Mouse (Mus musculus) stomach, embryonic 14.5 days (tissue): ENCODE data around the gene Ick. TPM values are rescaled to one million over a fixed set of nuclear protein-coding genes. Genes with fewer than 3 reads are reported as not detected.

Experiments
- ATAC-seq: fragments of 200-750 bp; cut with Nextera tagmentation; 2 replicates; pipeline ENCODE4 v1.8.0; 2017; ENCODE audit warnings: low read depth, moderate TSS enrichment; ENCODE audit not compliant: insufficient number of reproducible peaks, insufficient read depth, low FRiP score
- H3K27ac ChIP-seq: fragments of 300-500 bp; sonication (generic); 2 replicates; pipeline ENCODE4 v1.5.1; 2014; ENCODE audit warnings: mild to moderate bottlenecking, low read length, moderate library complexity, mixed read lengths
- H3K27me3 ChIP-seq: fragments of 300-500 bp; sonication (generic); 2 replicates; pipeline ENCODE4 v1.6.1; 2014; ENCODE audit warnings: low read length, control low read depth, mixed read lengths; ENCODE audit not compliant: control insufficient read depth, insufficient read depth
- H3K36me3 ChIP-seq: fragments of 300-500 bp; sonication (generic); 2 replicates; pipeline ENCODE4 v1.6.1; 2014; ENCODE audit warnings: mild to moderate bottlenecking, control low read depth, low read length, moderate library complexity, mixed read lengths; ENCODE audit not compliant: control insufficient read depth, insufficient read depth
- H3K4me1 ChIP-seq: fragments of 300-500 bp; sonication (generic); 2 replicates; pipeline ENCODE4 v1.6.1; 2014; ENCODE audit warnings: low read length, control low read depth, mixed read lengths; ENCODE audit not compliant: control insufficient read depth, insufficient read depth
- H3K4me2 ChIP-seq: fragments of 300-500 bp; sonication (generic); replicated peaks from 2 replicates; pipeline ENCODE4 v1.6.1; 2014; ENCODE audit warnings: low read depth, low read length, control low read depth
- H3K4me3 ChIP-seq: fragments of 300-500 bp; sonication (generic); 2 replicates; pipeline ENCODE4 v1.5.1; 2014; ENCODE audit warnings: low read depth, low read length, control low read depth
- H3K9ac ChIP-seq: fragments of 300-500 bp; sonication (generic); replicated peaks from 2 replicates; pipeline ENCODE4 v1.6.1; 2014; ENCODE audit warnings: low read depth, mild to moderate bottlenecking, control low read depth, low read length, moderate library complexity, mixed read lengths
- H3K9me3 ChIP-seq: fragments of 300-500 bp; sonication (generic); 2 replicates; pipeline ENCODE4 v1.6.1; 2016; ENCODE audit warnings: low read depth, low read length, control low read depth; ENCODE audit not compliant: control insufficient read depth
- WGBS: fragments of 180-500 bp; shearing (Covaris S2); extraction: QIAGEN DNeasy Blood & Tissue Kit; methylation state at CpG from one replicate; pipeline ENCODE4 v1.1.7; 2014; 5-methylcytosine and 5-hydroxymethylcytosine counted together
- polyA plus RNA-seq: library from polyadenylated mRNA; unstranded; fragments of >200 nt; fragmentation: Nextera tagmentation; extraction: Ambion mirVana; gene quantifications from 2 replicates; pipeline ENCODE4 v1.2.1, GENCODE M21; 2014

The Ick gene
- polyA plus RNA-seq, 1 experiment from 2014 or later: 28.4 TPM

DNA sequence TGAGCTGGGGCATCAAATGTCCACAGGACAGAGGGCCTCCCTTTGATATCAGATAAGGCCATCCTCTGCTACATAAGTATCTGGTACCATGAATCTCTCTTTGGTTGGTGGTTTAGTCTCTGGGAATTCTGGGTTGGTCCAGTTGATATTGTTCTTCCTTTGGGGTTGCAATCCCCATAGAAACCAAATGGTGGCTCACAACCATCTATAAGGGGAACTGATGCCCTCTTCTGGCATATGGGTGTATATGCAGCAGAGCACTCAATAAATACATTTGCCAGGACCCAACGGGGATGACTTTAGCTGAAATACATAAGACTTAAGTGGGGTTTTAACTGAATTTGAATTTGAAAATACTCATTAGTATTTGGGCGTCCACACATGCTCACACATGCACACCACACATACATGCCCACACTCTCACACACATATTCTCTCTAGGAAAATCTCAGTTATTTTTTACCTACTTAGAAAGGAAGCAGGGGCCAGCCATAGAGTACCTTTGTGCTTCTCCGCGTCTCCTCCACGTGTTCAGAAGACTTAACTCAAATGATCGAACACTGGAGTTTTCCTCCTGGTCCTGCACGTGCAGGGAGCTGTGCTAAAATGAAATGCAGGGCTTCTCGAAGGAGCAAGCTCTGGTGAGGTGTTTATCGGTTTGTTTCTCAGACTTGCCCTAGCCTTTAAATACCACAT is 85.1 kb downstream of the Ick start:
- H3K4me2 ChIP-seq: peak overlapping the region; percentile 62
- peaks cover 4% of the 10 kb centered on the region; the same call in 1 of the 2 replicates for H3K4me1 ChIP-seq
- no peak overlapping the region for H3K9ac ChIP-seq
- peak overlapping the region; percentile 36; the same call in 1 of the 2 replicates for H3K4me3 ChIP-seq
- ATAC-seq: no peak; the same call in 1 of the 2 replicates
- H3K27ac ChIP-seq: no peak overlapping the region
- 42% methylated on average over 9 of the region's 9 CpGs for WGBS
- H3K36me3 ChIP-seq: no peaks in the 10 kb centered on the region
- no peaks in the 10 kb centered on the region for H3K9me3 ChIP-seq
- H3K27me3 ChIP-seq: no peaks in the 10 kb centered on the region

GRCm38 (mm10) chr9:78195034-78195433 is 86.0 kb downstream of the Ick start:
- Histone ChIP-seq H3K9me3 (no peaks in the 10 kb centered on the region), H3K9ac (no peak overlapping the region), H3K27ac (peak overlapping the region; percentile 12; the same call in 1 of the 2 replicates), H3K36me3 (no peaks in the 10 kb centered on the region; the same call in 1 of the 2 replicates), H3K4me1 (peaks cover 4% of the 10 kb centered on the region; the same call in 1 of the 2 replicates), H3K4me2 (peak overlapping the region; percentile 62), H3K4me3 (no peak overlapping the region), H3K27me3 (no peaks in the 10 kb centered on the region)
- ATAC-seq: no peak
- WGBS: 77% methylated on average over 11 of the region's 11 CpGs

DNA sequence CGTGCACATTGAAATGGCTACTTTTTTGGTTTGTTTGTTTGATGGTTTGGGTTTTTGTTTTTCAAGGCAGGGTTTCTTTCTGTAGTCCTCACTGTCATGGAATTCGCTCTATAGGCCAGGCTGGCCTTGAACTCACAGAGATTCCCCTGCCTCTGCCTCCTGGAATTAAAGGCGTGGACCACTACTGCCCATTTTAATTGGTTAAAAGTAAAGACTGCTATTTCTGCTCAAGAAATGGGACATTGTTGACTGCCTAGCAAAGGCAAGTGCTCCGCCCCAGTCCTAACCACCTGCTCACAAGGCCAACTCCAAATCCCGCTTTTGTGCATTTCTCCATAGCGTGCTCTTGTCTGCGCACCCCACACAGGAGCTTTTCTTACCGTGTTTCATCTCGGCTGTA is 88.8 kb downstream of the Ick start:
- H3K36me3 ChIP-seq: no peaks in the 10 kb centered on the region; the same call in 1 of the 2 replicates
- no peak overlapping the region for H3K4me2 ChIP-seq
- no peaks in the 10 kb centered on the region for H3K9me3 ChIP-seq
- no peak overlapping the region for H3K9ac ChIP-seq
- 94% methylated on average over 9 of the region's 9 CpGs for WGBS
- H3K4me1 ChIP-seq: no peaks in the 10 kb centered on the region
- H3K4me3 ChIP-seq: no peak overlapping the region
- no peak overlapping the region for H3K27ac ChIP-seq
- no peak for ATAC-seq
- H3K27me3 ChIP-seq: no peaks in the 10 kb centered on the region

- Histone ChIP-seq H3K36me3 (peaks cover 7% of the 10 kb centered on the region), H3K4me1 (no peaks in the 10 kb centered on the region), H3K27ac (peak overlapping the region; percentile 76; the same call in 1 of the 2 replicates), H3K27me3 (no peaks in the 10 kb centered on the region), H3K9me3 (no peaks in the 10 kb centered on the region), H3K4me3 (no peak overlapping the region), H3K4me2 (no peak overlapping the region), H3K9ac (no peak overlapping the region)
- peak; percentile 86 for ATAC-seq
- 80% methylated on average over 6 of the region's 6 CpGs for WGBS
Measured at GRCm38 (mm10) chr9:78204194-78204593, 95.2 kb downstream of the Ick start.

DNA sequence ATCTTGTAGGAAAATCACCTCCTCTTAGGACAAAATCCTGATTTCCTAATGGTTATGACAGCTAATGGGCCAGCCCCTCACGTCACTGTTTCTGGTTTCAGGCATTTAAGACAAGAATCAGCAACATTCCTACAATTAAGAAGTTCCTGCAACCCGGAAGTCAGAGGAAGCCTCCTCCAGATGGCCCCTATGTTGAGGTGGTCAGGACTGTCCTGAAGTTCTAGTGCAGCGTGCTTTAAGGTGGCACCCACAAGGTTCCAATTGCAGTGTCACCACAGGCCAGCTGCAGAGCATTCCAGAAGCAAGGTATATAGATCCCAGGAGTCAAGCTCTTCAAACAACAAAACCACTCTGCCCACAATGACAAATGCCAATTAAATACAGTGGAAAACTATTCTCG is 100.0 kb downstream of the Ick start:
- H3K4me3 ChIP-seq: no peak overlapping the region
- no peak overlapping the region for H3K9ac ChIP-seq
- WGBS: 64% methylated on average over 4 of the region's 4 CpGs
- H3K4me2 ChIP-seq: no peak overlapping the region
- H3K4me1 ChIP-seq: peaks cover 5% of the 10 kb centered on the region; the same call in 1 of the 2 replicates
- H3K36me3 ChIP-seq: peaks cover 7% of the 10 kb centered on the region
- no peaks in the 10 kb centered on the region for H3K9me3 ChIP-seq
- ATAC-seq: no peak
- no peaks in the 10 kb centered on the region for H3K27me3 ChIP-seq
- H3K27ac ChIP-seq: no peak overlapping the region

GRCm38 (mm10) chr9:78210079-78210478 is 101.1 kb downstream of the Ick start:
- WGBS: 84% methylated on average over 3 of the region's 3 CpGs

DNA sequence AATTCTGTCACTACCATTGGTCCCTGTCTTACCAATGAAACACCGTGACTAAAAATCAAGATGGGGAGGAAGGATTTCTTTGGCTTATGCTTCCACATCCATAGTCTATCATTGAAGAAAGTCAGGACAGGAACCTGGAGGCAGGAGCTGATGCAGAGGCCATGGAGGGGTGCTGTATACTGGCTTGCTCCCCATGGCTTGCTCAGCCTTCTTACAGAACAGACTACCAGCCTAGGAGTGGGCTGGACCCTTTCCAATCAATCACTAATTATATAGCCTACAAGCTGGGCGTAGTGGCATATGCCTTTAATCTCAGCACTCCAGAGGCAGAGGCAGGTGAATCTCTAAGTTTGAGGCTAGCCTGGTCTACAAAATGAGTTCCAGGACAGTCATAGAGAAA is 101.8 kb downstream of the Ick start:
- no peak for ATAC-seq
- Histone ChIP-seq H3K27ac (no peak overlapping the region), H3K4me3 (no peak overlapping the region), H3K27me3 (no peaks in the 10 kb centered on the region), H3K4me2 (no peak overlapping the region), H3K4me1 (peaks cover 5% of the 10 kb centered on the region; the same call in 1 of the 2 replicates), H3K9ac (no peak overlapping the region), H3K9me3 (no peaks in the 10 kb centered on the region), H3K36me3 (peaks cover 7% of the 10 kb centered on the region)
- WGBS: 97% methylated on average over 2 of the region's 2 CpGs

More at GRCm38 (mm10) chr9:78210079-78210478, 101.1 kb downstream of the Ick start:
- peaks cover 7% of the 10 kb centered on the region for H3K36me3 ChIP-seq
- peaks cover 5% of the 10 kb centered on the region; the same call in 1 of the 2 replicates for H3K4me1 ChIP-seq
- H3K9ac ChIP-seq: no peak overlapping the region
- no peaks in the 10 kb centered on the region for H3K9me3 ChIP-seq
- no peak overlapping the region for H3K27ac ChIP-seq
- H3K4me3 ChIP-seq: no peak overlapping the region
- H3K27me3 ChIP-seq: no peaks in the 10 kb centered on the region
- ATAC-seq: no peak
- H3K4me2 ChIP-seq: no peak overlapping the region

- no peaks in the 10 kb centered on the region for H3K9me3 ChIP-seq
- peaks cover 7% of the 10 kb centered on the region for H3K36me3 ChIP-seq
- H3K27ac ChIP-seq: peak overlapping the region; percentile 84
- ATAC-seq: no peak
- H3K4me2 ChIP-seq: no peak overlapping the region
- H3K4me1 ChIP-seq: peaks cover 5% of the 10 kb centered on the region; the same call in 1 of the 2 replicates
- H3K9ac ChIP-seq: no peak overlapping the region
- WGBS: 87% methylated on average over 3 of the region's 3 CpGs
- no peak overlapping the region for H3K4me3 ChIP-seq
- H3K27me3 ChIP-seq: no peaks in the 10 kb centered on the region
Measured at GRCm38 (mm10) chr9:78211521-78211920, 102.5 kb downstream of the Ick start.
